Mouse (Mus musculus): ENCODE results near the gene Exosc5. TPM values are rescaled to one million over a fixed set of nuclear protein-coding genes. Genes with fewer than 3 reads are reported as not detected.
A peak's percentile ranks its signal among the peaks of the same experiment; 100 is the strongest.

Gene Exosc5
- polyA plus RNA-seq, 1 experiment from 2014 or later = 49.2 TPM

DNA sequence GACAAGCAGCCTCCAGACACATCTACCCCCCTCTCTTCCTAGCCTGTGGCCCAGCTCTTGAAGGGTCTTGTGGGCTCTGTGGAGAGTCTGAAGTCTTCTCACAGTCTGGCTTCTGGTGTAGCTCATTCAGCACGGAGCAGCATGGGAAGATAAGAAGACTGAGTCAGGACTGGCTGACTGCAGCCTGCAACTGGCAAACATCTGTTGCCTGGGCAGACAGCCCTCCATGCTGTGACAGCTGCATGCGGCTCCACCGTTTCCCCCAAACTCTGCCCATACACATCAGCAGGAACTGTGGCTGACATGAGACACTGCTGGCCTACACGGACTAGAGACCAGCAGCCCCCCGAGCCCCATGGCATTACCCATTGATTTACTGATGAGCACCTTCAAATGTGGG, 34.1 kb upstream of the Exosc5 start:
- Histone ChIP-seq H3K9ac (replicated peaks) (no peak overlapping the region), H3K9me3 (ENCODE audit: low read length) (no peaks in the 10 kb centered on the region), H3K4me3 (ENCODE audit: low read depth, low read length) (no peak overlapping the region), H3K4me2 (ENCODE audit: low read depth, low read length) (no peak overlapping the region), H3K27ac (ENCODE audit: low read depth) (0 out of 2 replicates have a peak overlapping the region, but pooled peaks have one; percentile 16), H3K27me3 (ENCODE audit: insufficient read depth, low read length) (no peaks in the 10 kb centered on the region), H3K36me3 (replicated peaks; ENCODE audit: insufficient read depth, low read length) (peaks cover 32% of the 10 kb centered on the region), H3K4me1 (ENCODE audit: insufficient read depth) (peaks cover 28% of the 10 kb centered on the region)
- no peak for ATAC-seq
- whole genome bisulfite sequencing (ENCODE audit: insufficient replicate concordance) = 59% methylated on average over 5 of the region's 5 CpGs
- TF ChIP-seq EP300 (IDR thresholded peaks at IDR 0.05; ENCODE audit: low read depth) = no peak
- no peak for DNase-seq

GRCm38 (mm10) chr7:25625594-25626250, 33.2 kb upstream of the Exosc5 start:
- Histone ChIP-seq H3K9ac (replicated peaks) (no peak overlapping the region), H3K27me3 (ENCODE audit: insufficient read depth, low read length) (no peaks in the 10 kb centered on the region), H3K4me2 (ENCODE audit: low read depth, low read length) (no peak overlapping the region), H3K4me1 (ENCODE audit: insufficient read depth) (peaks cover 26% of the 10 kb centered on the region), H3K9me3 (ENCODE audit: low read length) (no peaks in the 10 kb centered on the region), H3K36me3 (replicated peaks; ENCODE audit: insufficient read depth, low read length) (peaks cover 40% of the 10 kb centered on the region), H3K4me3 (ENCODE audit: low read depth, low read length) (no peak overlapping the region), H3K27ac (ENCODE audit: low read depth) (0 out of 2 replicates have a peak overlapping the region, but pooled peaks have one; percentile 41)
- ATAC-seq (no peak), DNase-seq (peak; percentile 67)
- WGBS (ENCODE audit: insufficient replicate concordance) = 67% methylated on average over 10 of the region's 10 CpGs
- no peak for TF ChIP-seq EP300 (IDR thresholded peaks at IDR 0.05; ENCODE audit: low read depth)
- TF ChIP-seq CTCF (IDR thresholded peaks at IDR 0.05; ENCODE audit: low read depth) = peak; percentile 76

- TF ChIP-seq EP300 (IDR thresholded peaks at IDR 0.05; ENCODE audit: low read depth) = no peak
- no peak for TF ChIP-seq CTCF (IDR thresholded peaks at IDR 0.05; ENCODE audit: low read depth)
- peak within 1 kb of the TSS; percentile 41 for H3K27ac ChIP-seq (ENCODE audit: low read depth)
- H3K9ac ChIP-seq (replicated peaks) = peak within 1 kb of the TSS; percentile 70
- 14% methylated on average over 29 of the region's 29 CpGs for WGBS (ENCODE audit: insufficient replicate concordance)
- H3K27me3 ChIP-seq (ENCODE audit: insufficient read depth, low read length) = no peaks in the 10 kb centered on the region
- peak within 1 kb of the TSS; percentile 76 for H3K4me2 ChIP-seq (ENCODE audit: low read depth, low read length)
- DNase-seq (no peak), ATAC-seq (peak; percentile 40)
- peaks cover 26% of the 10 kb centered on the region for H3K4me1 ChIP-seq (ENCODE audit: insufficient read depth)
- H3K36me3 ChIP-seq (replicated peaks; ENCODE audit: insufficient read depth, low read length) = peaks cover 45% of the 10 kb centered on the region
- H3K9me3 ChIP-seq (ENCODE audit: low read length) = no peaks in the 10 kb centered on the region
- peak within 1 kb of the TSS; percentile 50 for H3K4me3 ChIP-seq (ENCODE audit: low read depth, low read length)
These were observed 32.2 kb upstream of the Exosc5 start, which contains the start of gene B3gnt8 for GRCm38 (mm10) chr7:25626509-25627430. B3gnt8 (plus strand) TSS chr7:25626654.

GRCm38 (mm10) chr7:25627431-25628322, 31.3 kb upstream of the Exosc5 start:
- DNase-seq = peak; percentile 75

DNA sequence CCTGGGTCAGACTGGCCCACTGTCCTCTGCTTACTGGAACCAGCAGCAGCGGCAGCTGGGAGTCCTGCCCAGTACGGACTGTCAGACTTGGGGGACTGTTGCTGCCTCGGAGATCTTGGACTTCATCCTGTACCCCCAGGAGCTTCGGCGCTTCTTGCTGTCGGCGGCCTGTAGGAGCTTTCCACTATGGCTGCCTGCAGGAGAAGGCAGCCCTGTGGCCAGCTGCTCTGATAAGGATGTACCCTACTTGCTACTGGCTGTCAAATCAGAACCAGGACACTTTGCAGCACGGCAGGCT, 30.7 kb upstream of the Exosc5 start:
- peaks cover 51% of the 10 kb centered on the region for H3K36me3 ChIP-seq (replicated peaks; ENCODE audit: insufficient read depth, low read length)
- ATAC-seq (no peak), DNase-seq (no peak)
- peaks cover 31% of the 10 kb centered on the region for H3K4me1 ChIP-seq (ENCODE audit: insufficient read depth)
- H3K9me3 ChIP-seq (ENCODE audit: low read length) = no peaks in the 10 kb centered on the region
- TF ChIP-seq CTCF (IDR thresholded peaks at IDR 0.05; ENCODE audit: low read depth) = no peak
- no peak for TF ChIP-seq EP300 (IDR thresholded peaks at IDR 0.05; ENCODE audit: low read depth)
- peak overlapping the region; percentile 76 for H3K4me2 ChIP-seq (ENCODE audit: low read depth, low read length)
- no peaks in the 10 kb centered on the region for H3K27me3 ChIP-seq (ENCODE audit: insufficient read depth, low read length)
- 0 out of 2 replicates have a peak overlapping the region, but pooled peaks have one; percentile 41 for H3K27ac ChIP-seq (ENCODE audit: low read depth)
- peak overlapping the region; percentile 50 for H3K4me3 ChIP-seq (ENCODE audit: low read depth, low read length)
- peak overlapping the region; percentile 70 for H3K9ac ChIP-seq (replicated peaks)
- WGBS (ENCODE audit: insufficient replicate concordance) = 61% methylated on average over 8 of the region's 8 CpGs

More at GRCm38 (mm10) chr7:25627431-25628322, 31.3 kb upstream of the Exosc5 start:
- Histone ChIP-seq H3K27ac (ENCODE audit: low read depth) (peak overlapping the region; percentile 41), H3K4me1 (ENCODE audit: insufficient read depth) (peaks cover 28% of the 10 kb centered on the region), H3K4me3 (ENCODE audit: low read depth, low read length) (peak overlapping the region; percentile 50), H3K36me3 (replicated peaks; ENCODE audit: insufficient read depth, low read length) (peaks cover 45% of the 10 kb centered on the region), H3K4me2 (ENCODE audit: low read depth, low read length) (peak overlapping the region; percentile 76), H3K9ac (replicated peaks) (peak overlapping the region; percentile 70), H3K27me3 (ENCODE audit: insufficient read depth, low read length) (no peaks in the 10 kb centered on the region), H3K9me3 (ENCODE audit: low read length) (no peaks in the 10 kb centered on the region)
- 19% methylated on average over 33 of the region's 38 CpGs for WGBS (ENCODE audit: insufficient replicate concordance)
- ATAC-seq = peak; percentile 43
- no peak for TF ChIP-seq EP300 (IDR thresholded peaks at IDR 0.05; ENCODE audit: low read depth)
- no peak for TF ChIP-seq CTCF (IDR thresholded peaks at IDR 0.05; ENCODE audit: low read depth)

Measured in liver, postnatal 0 days (tissue).